Mouse (Mus musculus): ENCODE results near the gene Lsm4. TPM values are rescaled to one million over a fixed set of nuclear protein-coding genes. Genes with fewer than 3 reads are reported as not detected.

The Lsm4 gene
- total and polyA plus RNA-seq, 3 experiments: 152 to 2,024 (median 514) TPM

DNA sequence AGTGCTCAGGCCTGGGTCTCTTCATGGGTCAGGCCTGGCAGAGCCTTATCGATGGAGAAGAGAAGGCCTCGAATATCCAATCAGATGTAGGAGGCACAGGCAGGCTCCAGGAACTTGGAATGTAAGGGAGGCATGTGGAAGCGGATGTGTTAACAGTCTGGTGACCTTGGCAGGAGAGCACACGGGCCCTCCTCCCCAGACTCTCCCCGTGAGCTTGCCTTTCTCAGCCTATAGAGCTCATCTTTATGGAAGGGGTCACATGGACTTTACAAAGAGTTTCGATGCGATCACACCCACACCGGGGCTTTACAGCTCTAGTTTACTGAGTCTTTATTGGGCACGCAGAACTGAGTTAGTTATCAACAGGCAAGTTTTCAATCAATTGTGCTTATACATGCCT lies 34.3 kb upstream of the Lsm4 start:
- peaks cover 10 to 13% of the 10 kb centered on the region in 2 experiments for H3K4me1 ChIP-seq (ENCODE audit: control insufficient read depth in 1 of 2, insufficient read depth in 2 of 2, low read length in 2 of 2)
- 0 out of 4 replicates have a peak, but pooled peaks cover 0 to 6% of the 10 kb centered on the region in 2 experiments for H3K36me3 ChIP-seq (ENCODE audit: control insufficient read depth in 1 of 2, insufficient read depth in 2 of 2, low read length in 2 of 2)
- H3K27me3 ChIP-seq (ENCODE audit: control insufficient read depth in 1 of 2, insufficient read depth in 2 of 2, low read length in 2 of 2): no peaks in the 10 kb centered on the region
- no peak overlapping the region for H3K9ac ChIP-seq (ENCODE audit: control insufficient read depth, low read depth, low read length, poor library complexity, severe bottlenecking)
- H3K9me3 ChIP-seq (replicated peaks; ENCODE audit: insufficient read depth, low read length): no peaks in the 10 kb centered on the region
- H3K79me2 ChIP-seq (ENCODE audit: control insufficient read depth, insufficient read depth, low read length, poor library complexity): no peaks in the 10 kb centered on the region
- no peak overlapping the region for H3K4me3 ChIP-seq (ENCODE audit: control insufficient read depth in 1 of 2, insufficient read depth in 1 of 2, low read depth in 2 of 2, low read length in 2 of 2)
- no peak overlapping the region for H3K27ac ChIP-seq (ENCODE audit: control insufficient read depth, low read depth, low read length)
- TF ChIP-seq UBTF (IDR thresholded peaks at IDR 0.05; ENCODE audit: borderline replicate concordance, insufficient read depth, low read depth, low read length) (no peak), CHD2 (IDR thresholded peaks at IDR 0.05; ENCODE audit: low read length) (no peak), ZKSCAN1 (IDR thresholded peaks at IDR 0.05; ENCODE audit: low read depth, low read length) (no peak)
- no peak for DNase-seq (ENCODE audit: low read depth, low spot score)

DNA sequence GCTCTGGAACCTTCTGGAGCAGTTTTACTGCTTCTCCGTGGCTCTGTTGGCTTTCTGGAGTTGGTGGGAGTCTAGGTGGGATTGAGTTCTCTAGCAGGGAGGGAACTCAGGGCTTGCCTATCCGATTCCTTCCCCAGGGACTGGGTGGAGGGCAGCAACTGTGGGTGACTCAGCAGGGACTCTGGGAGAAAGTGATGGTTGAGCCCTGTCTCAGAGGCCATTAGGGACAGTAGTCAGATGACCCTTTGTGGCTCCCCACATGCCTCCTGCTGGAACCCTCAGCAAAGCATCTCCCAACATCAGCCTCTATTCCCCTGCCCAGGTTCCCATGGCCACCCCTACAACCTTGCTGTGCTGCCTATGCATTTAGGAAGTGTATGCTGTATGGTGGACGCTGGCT lies 30.0 kb upstream of the Lsm4 start:
- H3K27me3 ChIP-seq (ENCODE audit: control insufficient read depth in 1 of 2, insufficient read depth in 2 of 2, low read length in 2 of 2): no peaks in the 10 kb centered on the region
- peaks cover 0 to 5% of the 10 kb centered on the region in 2 experiments; a peak in 1 of 4 replicates for H3K36me3 ChIP-seq (ENCODE audit: control insufficient read depth in 1 of 2, insufficient read depth in 2 of 2, low read length in 2 of 2)
- no peak overlapping the region for H3K4me3 ChIP-seq (ENCODE audit: control insufficient read depth in 1 of 2, insufficient read depth in 1 of 2, low read depth in 2 of 2, low read length in 2 of 2)
- DNase-seq (ENCODE audit: low read depth, low spot score): no peak
- no peak overlapping the region for H3K27ac ChIP-seq (ENCODE audit: control insufficient read depth, low read depth, low read length)
- no peaks in the 10 kb centered on the region for H3K79me2 ChIP-seq (ENCODE audit: control insufficient read depth, insufficient read depth, low read length, poor library complexity)
- no peaks in the 10 kb centered on the region for H3K9me3 ChIP-seq (replicated peaks; ENCODE audit: insufficient read depth, low read length)
- H3K4me1 ChIP-seq (ENCODE audit: control insufficient read depth in 1 of 2, insufficient read depth in 2 of 2, low read length in 2 of 2): peaks cover 6 to 9% of the 10 kb centered on the region in 2 experiments; a peak in 3 of 4 replicates
- H3K9ac ChIP-seq (ENCODE audit: control insufficient read depth, low read depth, low read length, poor library complexity, severe bottlenecking): no peak overlapping the region
- TF ChIP-seq MYB (IDR thresholded peaks at IDR 0.05; ENCODE audit: low read depth, low read length) (no peak), MAX (IDR thresholded peaks at IDR 0.05; ENCODE audit: low read length) (no peak), EP300 (IDR thresholded peaks at IDR 0.05; ENCODE audit: low read depth in 1 of 2, low read length in 2 of 2) (no peak), GABPA (IDR thresholded peaks at IDR 0.05; ENCODE audit: low read depth, low read length) (no peak), JUND (IDR thresholded peaks at IDR 0.05; ENCODE audit: low read depth, low read length) (no peak), MYC (IDR thresholded peaks at IDR 0.05; ENCODE audit: low read depth, low read length) (no peak)

DNA sequence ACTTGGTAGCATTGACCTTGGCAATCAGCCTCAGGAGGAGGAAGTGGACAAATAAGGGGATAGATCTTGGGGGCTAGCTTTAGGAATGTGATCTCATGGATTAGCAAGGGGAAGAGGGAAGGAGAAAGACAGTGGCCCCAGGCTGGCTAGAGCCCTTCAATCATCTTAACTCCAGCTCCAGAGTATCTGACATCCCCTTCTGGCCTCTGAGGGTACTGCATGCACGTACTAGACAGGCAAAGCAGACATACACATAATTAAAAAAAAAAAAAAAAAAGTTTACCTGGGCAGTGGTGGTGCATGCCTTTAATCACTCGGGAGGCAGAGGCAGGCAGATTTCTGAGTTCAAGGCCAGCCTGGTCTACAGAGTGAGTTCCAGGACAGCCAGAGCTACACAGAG lies 29.0 kb upstream of the Lsm4 start:
- H3K79me2 ChIP-seq (ENCODE audit: control insufficient read depth, insufficient read depth, low read length, poor library complexity): no peaks in the 10 kb centered on the region
- H3K36me3 ChIP-seq (ENCODE audit: control insufficient read depth in 1 of 2, insufficient read depth in 2 of 2, low read length in 2 of 2): peaks cover 0 to 13% of the 10 kb centered on the region in 2 experiments; a peak in 2 of 4 replicates
- peak; percentile 68 for DNase-seq (ENCODE audit: low read depth, low spot score)
- peaks cover 6 to 19% of the 10 kb centered on the region in 2 experiments for H3K4me1 ChIP-seq (ENCODE audit: control insufficient read depth in 1 of 2, insufficient read depth in 2 of 2, low read length in 2 of 2)
- TF ChIP-seq ZNF384 (IDR thresholded peaks at IDR 0.05; ENCODE audit: low read depth, low read length): peak; percentile 78
- no peak for TF ChIP-seq HCFC1 (IDR thresholded peaks at IDR 0.05; ENCODE audit: low read depth, low read length)
- TF ChIP-seq CTCF (IDR thresholded peaks at IDR 0.05 in 2 of 3, conservative IDR thresholded peaks at IDR 0.05 in 1 of 3; ENCODE audit: control insufficient read depth in 1 of 3, insufficient read depth in 1 of 3, low read depth in 2 of 3, low read length in 3 of 3, poor library complexity in 1 of 3, severe bottlenecking in 1 of 3): peak; percentile 29 to 57 (median 45); a peak in 5 of 6 replicates
- TF ChIP-seq SMC3 (IDR thresholded peaks at IDR 0.05; ENCODE audit: low read depth, low read length): 0 out of 2 replicates have a peak, but pooled peaks have one; percentile 15
- no peak overlapping the region for H3K9ac ChIP-seq (ENCODE audit: control insufficient read depth, low read depth, low read length, poor library complexity, severe bottlenecking)
- H3K27me3 ChIP-seq (ENCODE audit: control insufficient read depth in 1 of 2, insufficient read depth in 2 of 2, low read length in 2 of 2): no peaks in the 10 kb centered on the region
- no peak overlapping the region for H3K4me3 ChIP-seq (ENCODE audit: control insufficient read depth in 1 of 2, insufficient read depth in 1 of 2, low read depth in 2 of 2, low read length in 2 of 2)
- H3K27ac ChIP-seq (ENCODE audit: control insufficient read depth, low read depth, low read length): no peak overlapping the region
- H3K9me3 ChIP-seq (replicated peaks; ENCODE audit: insufficient read depth, low read length): no peaks in the 10 kb centered on the region

All from MEL (cell line).